Mouse (Mus musculus): ENCODE data around the gene Baz2b. TPM values are rescaled to one million over a fixed set of nuclear protein-coding genes. Genes with fewer than 3 reads are reported as not detected.
A peak's percentile ranks its signal among the peaks of the same experiment; 100 is the strongest.

The Baz2b gene
- total and polyA plus RNA-seq, 3 experiments: 5.7 to 11.4 TPM; not detected in 1

DNA sequence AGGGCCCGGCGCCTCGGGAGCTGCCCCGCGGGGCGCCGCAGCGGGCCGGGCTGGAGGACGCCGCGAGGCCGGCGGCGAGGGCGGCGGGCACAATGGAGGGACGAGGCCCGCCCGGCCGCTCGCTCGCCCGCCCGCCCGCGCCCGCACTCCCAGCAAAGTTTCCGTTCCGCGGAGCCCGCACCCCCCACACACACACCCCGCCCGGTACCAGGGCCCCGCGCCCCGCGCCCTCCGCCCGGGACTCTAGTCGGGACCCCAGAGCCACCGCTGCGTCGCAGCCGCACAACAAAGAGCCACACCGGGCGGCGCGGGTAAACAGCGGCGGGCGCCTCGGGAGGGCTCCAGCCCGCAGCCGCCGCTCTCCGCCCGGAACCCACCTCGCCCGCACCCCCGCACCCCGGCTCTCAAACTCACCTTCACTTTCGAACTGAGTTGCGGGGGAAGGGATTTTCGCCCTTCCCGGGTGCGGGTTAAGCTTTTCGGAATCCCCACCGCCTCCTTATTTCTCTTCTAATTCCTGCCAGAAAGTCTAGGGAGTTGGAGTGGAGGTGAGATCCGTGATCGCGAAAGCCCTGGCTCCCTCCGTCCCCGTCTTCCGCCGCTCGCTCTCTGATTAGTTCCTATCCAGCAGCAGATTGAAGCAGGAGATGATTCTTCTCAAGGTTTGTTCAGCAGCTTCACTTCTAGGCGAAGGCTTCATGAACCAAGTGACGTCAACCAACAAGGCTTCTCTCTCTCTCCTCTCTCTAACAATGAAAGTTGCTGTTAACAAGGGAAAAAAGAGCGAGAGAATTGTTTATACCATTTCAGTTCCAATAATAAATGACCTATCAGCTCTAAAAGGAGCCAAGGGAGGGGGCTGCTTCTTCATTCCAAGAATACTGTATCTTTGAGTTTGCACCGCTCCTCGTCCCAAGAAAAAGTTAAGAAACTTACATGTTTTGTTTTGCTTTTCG is 84.3 kb downstream of the Baz2b start:
- Histone ChIP-seq H3K9me3 (replicated peaks; ENCODE audit: insufficient read depth, low read length) (no peaks in the 10 kb centered on the region), H3K27me3 (ENCODE audit: control insufficient read depth in 1 of 2, insufficient read depth in 2 of 2, low read length in 2 of 2) (peaks cover 14 to 15% of the 10 kb centered on the region in 2 experiments; a peak in 3 of 4 replicates), H3K27ac (ENCODE audit: control insufficient read depth, low read depth, low read length) (peak overlapping the region; percentile 1; the same call in 1 of the 2 replicates), H3K9ac (ENCODE audit: control insufficient read depth, low read depth, low read length, poor library complexity, severe bottlenecking) (peak overlapping the region; percentile 75), H3K4me3 (ENCODE audit: control insufficient read depth in 1 of 2, insufficient read depth in 1 of 2, low read depth in 2 of 2, low read length in 2 of 2) (peak overlapping the region; percentile 49 to 66; a peak in 3 of 4 replicates), H3K79me2 (ENCODE audit: control insufficient read depth, insufficient read depth, low read length, poor library complexity) (no peaks in the 10 kb centered on the region), H3K36me3 (ENCODE audit: control insufficient read depth in 1 of 2, insufficient read depth in 2 of 2, low read length in 2 of 2) (peaks cover 0 to 2% of the 10 kb centered on the region in 2 experiments; a peak in 1 of 4 replicates), H3K4me1 (ENCODE audit: control insufficient read depth in 1 of 2, insufficient read depth in 2 of 2, low read length in 2 of 2) (peaks cover 0 to 3% of the 10 kb centered on the region in 2 experiments; a peak in 1 of 4 replicates)
- no peak for TF ChIP-seq EP300 (IDR thresholded peaks at IDR 0.05; ENCODE audit: low read depth in 1 of 2, low read length in 2 of 2)
- TF ChIP-seq POLR2AphosphoS5 (IDR thresholded peaks at IDR 0.05; ENCODE audit: borderline replicate concordance, low read depth, low read length): no peak
- no peak for TF ChIP-seq MEF2A (IDR thresholded peaks at IDR 0.05; ENCODE audit: extremely low read depth, insufficient replicate concordance, low read depth, low read length, poor library complexity, severe bottlenecking)
- TF ChIP-seq GATA1 (IDR thresholded peaks at IDR 0.05; ENCODE audit: low read depth, low read length): no peak
- no peak for TF ChIP-seq CHD2 (IDR thresholded peaks at IDR 0.05; ENCODE audit: low read length)
- DNase-seq (ENCODE audit: low read depth, low spot score): peak; percentile 58

DNA sequence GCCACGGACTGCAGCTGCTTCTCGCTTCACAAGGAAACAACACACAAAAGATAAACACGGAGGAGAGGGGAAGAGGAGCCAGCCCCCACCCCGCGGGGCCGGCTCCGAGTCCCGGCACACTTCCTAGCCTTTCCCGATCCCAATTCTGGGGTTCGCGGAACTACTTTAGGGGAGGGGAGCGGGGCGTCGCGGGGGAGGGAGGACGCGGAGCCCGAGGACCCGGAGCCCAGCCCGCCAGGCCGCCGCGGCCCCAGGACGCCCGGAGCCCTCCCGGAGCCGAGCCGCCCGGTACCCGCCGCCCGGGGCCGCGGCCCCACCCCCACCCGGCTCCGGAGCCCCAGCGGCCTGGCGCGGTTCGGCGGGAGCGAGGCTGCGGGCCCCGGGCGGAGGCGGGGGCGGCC is 85.0 kb downstream of the Baz2b start:
- peaks cover 14 to 15% of the 10 kb centered on the region in 2 experiments; a peak in 3 of 4 replicates for H3K27me3 ChIP-seq (ENCODE audit: control insufficient read depth in 1 of 2, insufficient read depth in 2 of 2, low read length in 2 of 2)
- peak overlapping the region; percentile 59 for H3K9ac ChIP-seq (ENCODE audit: control insufficient read depth, low read depth, low read length, poor library complexity, severe bottlenecking)
- DNase-seq (ENCODE audit: low read depth, low spot score): no peak
- H3K9me3 ChIP-seq (replicated peaks; ENCODE audit: insufficient read depth, low read length): no peaks in the 10 kb centered on the region
- no peaks in the 10 kb centered on the region for H3K79me2 ChIP-seq (ENCODE audit: control insufficient read depth, insufficient read depth, low read length, poor library complexity)
- peak overlapping the region; percentile 3 for H3K27ac ChIP-seq (ENCODE audit: control insufficient read depth, low read depth, low read length)
- peaks cover 0 to 3% of the 10 kb centered on the region in 2 experiments; a peak in 1 of 4 replicates for H3K4me1 ChIP-seq (ENCODE audit: control insufficient read depth in 1 of 2, insufficient read depth in 2 of 2, low read length in 2 of 2)
- H3K36me3 ChIP-seq (ENCODE audit: control insufficient read depth in 1 of 2, insufficient read depth in 2 of 2, low read length in 2 of 2): peaks cover 0 to 2% of the 10 kb centered on the region in 2 experiments; a peak in 1 of 4 replicates
- H3K4me3 ChIP-seq (ENCODE audit: control insufficient read depth in 1 of 2, insufficient read depth in 1 of 2, low read depth in 2 of 2, low read length in 2 of 2): peak overlapping the region; percentile 58 to 75
- TF ChIP-seq MYB (IDR thresholded peaks at IDR 0.05; ENCODE audit: low read depth, low read length) (no peak), TBP (IDR thresholded peaks at IDR 0.05; ENCODE audit: low read depth, low read length) (no peak), GATA1 (IDR thresholded peaks at IDR 0.05; ENCODE audit: low read depth, low read length) (no peak), CHD2 (IDR thresholded peaks at IDR 0.05; ENCODE audit: low read length) (no peak), MXI1 (IDR thresholded peaks at IDR 0.05; ENCODE audit: low read depth, low read length) (no peak), NELFE (IDR thresholded peaks at IDR 0.05; ENCODE audit: low read depth, low read length) (no peak), POLR2AphosphoS2 (IDR thresholded peaks at IDR 0.05; ENCODE audit: low read length) (no peak), POLR2A (IDR thresholded peaks at IDR 0.05; ENCODE audit: control insufficient read depth in 1 of 2, insufficient read depth in 1 of 2, low read depth in 1 of 2, low read length in 2 of 2, poor library complexity in 1 of 2) (0 out of 4 replicates have a peak, but pooled peaks of 1 of the 2 experiments have one; percentile 21)
